Mouse (Mus musculus): ENCODE results near the gene Coq7.

GRCm38 (mm10) chr7:118480160-118480709, 52.9 kb downstream of the Coq7 start:
- TF ChIP-seq MYOD1 (IDR thresholded peaks at IDR 0.05; ENCODE audit: control insufficient read depth in 1 of 3, insufficient read length in 2 of 3, low read depth in 2 of 3): no peak
- no peak for TF ChIP-seq MAX (IDR thresholded peaks at IDR 0.05; ENCODE audit: low read depth)
- TF ChIP-seq POLR2A (IDR thresholded peaks at IDR 0.05; ENCODE audit: insufficient read length, low read depth): no peak
- no peak for TF ChIP-seq MYOG (IDR thresholded peaks at IDR 0.05; ENCODE audit: control insufficient read depth in 1 of 3, insufficient read depth in 1 of 3, insufficient read length in 2 of 3, low read depth in 2 of 3)
- TF ChIP-seq TCF12 (IDR thresholded peaks at IDR 0.05; ENCODE audit: insufficient read depth, poor library complexity, severe bottlenecking): no peak
- TF ChIP-seq POLR2AphosphoS2 (IDR thresholded peaks at IDR 0.05; ENCODE audit: insufficient read length, low read depth): no peak
